Mouse (Mus musculus) kidney, adult 18-20 months (tissue): ENCODE data around the gene Narfl.

Experiments
- DNase-seq: peaks from one replicate; pipeline ENCODE4 v3.0.0; 2021

Narfl gene

GRCm38 (mm10) chr17:25765886-25766285 is 7.7 kb upstream of the Narfl start:
- no peak for DNase-seq

GRCm38 (mm10) chr17:25769331-25769730 is 4.2 kb upstream of the Narfl start:
- no peak for DNase-seq

- DNase-seq = peak; percentile 53
Observed at GRCm38 (mm10) chr17:25775318-25776062, 1.9 kb downstream of the Narfl start.

GRCm38 (mm10) chr17:25777948-25778347 is 4.4 kb downstream of the Narfl start:
- no peak for DNase-seq

- DNase-seq = no peak
Observed at GRCm38 (mm10) chr17:25781339-25781738, 7.8 kb downstream of the Narfl start.

- peak; percentile 47 for DNase-seq
Observed at GRCm38 (mm10) chr17:25783086-25783485, 9.5 kb downstream of the Narfl start.

GRCm38 (mm10) chr17:25783861-25784574 is 10.4 kb downstream of the Narfl start:
- DNase-seq = no peak

- peak; percentile 99 for DNase-seq
Observed at GRCm38 (mm10) chr17:25785281-25785745, 11.7 kb downstream of the Narfl start, which contains the start of gene Haghl. Gene Haghl, minus strand, starts transcription at chr17:25785673.

GRCm38 (mm10) chr17:25786280-25786679 is 12.7 kb downstream of the Narfl start, which contains the start of gene Ccdc78:
Gene Ccdc78, plus strand, starts transcription at chr17:25786580.
- no peak for DNase-seq

- DNase-seq = no peak
Observed at GRCm38 (mm10) chr17:25786781-25787504, 13.4 kb downstream of the Narfl start.

GRCm38 (mm10) chr17:25791320-25791842 is 17.8 kb downstream of the Narfl start:
- no peak for DNase-seq

- DNase-seq = peak; percentile 85
Observed at GRCm38 (mm10) chr17:25791843-25792527, 18.4 kb downstream of the Narfl start.

- peak; percentile 75 for DNase-seq
Observed at GRCm38 (mm10) chr17:25792615-25793014, 19.0 kb downstream of the Narfl start, which contains the start of gene Fam173a. Gene Fam173a, minus strand, starts transcription at chr17:25792901.

- no peak for DNase-seq
Observed at GRCm38 (mm10) chr17:25794197-25794596, 20.6 kb downstream of the Narfl start.

GRCm38 (mm10) chr17:25794998-25795397 is 21.4 kb downstream of the Narfl start:
- no peak for DNase-seq

GRCm38 (mm10) chr17:25795609-25796092 is 22.1 kb downstream of the Narfl start, which contains the start of gene AC134908.4:
Gene AC134908.4, minus strand, starts transcription at chr17:25795659.
- DNase-seq = peak; percentile 61

- DNase-seq = peak; percentile 59
Observed at GRCm38 (mm10) chr17:25796211-25796771, 22.7 kb downstream of the Narfl start.

- peak; percentile 89 for DNase-seq
Observed at GRCm38 (mm10) chr17:25796951-25797369, 23.4 kb downstream of the Narfl start, which contains the start of gene Metrn. Gene Metrn, minus strand, starts transcription at chr17:25797136.

- peak; percentile 78 for DNase-seq
Observed at GRCm38 (mm10) chr17:25801029-25801428, 27.5 kb downstream of the Narfl start.

GRCm38 (mm10) chr17:25802825-25803517 is 29.4 kb downstream of the Narfl start:
- no peak for DNase-seq

GRCm38 (mm10) chr17:25806507-25806906 is 32.9 kb downstream of the Narfl start:
- DNase-seq = no peak
